Mouse (Mus musculus) olfactory bulb, adult 2 months (tissue): ENCODE measurements around the gene Prdm12.
A peak's percentile ranks its signal among the peaks of the same experiment; 100 is the strongest.

Experiments used
- CTCF ChIP-seq: fragments of 200-500 bp; IDR thresholded peaks from 2 replicates; pipeline ENCODE4 v1.5.1; 2012; ENCODE audit warnings: low read depth, mild to moderate bottlenecking, low read length, moderate library complexity; ENCODE audit not compliant: insufficient read depth
- POLR2A ChIP-seq: fragments of 200-500 bp; IDR thresholded peaks from 2 replicates; pipeline ENCODE4 v1.6.1; 2012; ENCODE audit warnings: mild to moderate bottlenecking, low read depth, low read length, moderate library complexity; ENCODE audit not compliant: insufficient read depth

GRCm38 (mm10) chr2:31670551-31671035 lies 30.8 kb downstream of the Prdm12 start, which contains the start of gene Exosc2:
- TF ChIP-seq CTCF (no peak), POLR2A (peak; percentile 92)
